Mouse (Mus musculus) intestine, postnatal 0 days (tissue): ENCODE measurements around the gene Ccl7. TPM values are rescaled to one million over a fixed set of nuclear protein-coding genes. Genes with fewer than 3 reads are reported as not detected.

Experiments
- ATAC-seq: fragments of 200-750 bp; cut with Nextera tagmentation; 2 replicates; pipeline ENCODE4 v1.8.0; 2017; ENCODE audit warnings: mild to moderate bottlenecking, moderate TSS enrichment, moderate library complexity
- H3K27ac ChIP-seq: fragments of 300-500 bp; sonication (generic); 2 replicates; pipeline ENCODE4 v1.5.1; 2014; ENCODE audit warnings: mild to moderate bottlenecking, low read depth, low read length, moderate library complexity
- H3K27me3 ChIP-seq: fragments of 300-500 bp; sonication (generic); replicated peaks from 2 replicates; pipeline ENCODE4 v1.6.1; 2014; ENCODE audit warnings: low read length, mixed read lengths; ENCODE audit not compliant: control insufficient read depth, insufficient read depth
- H3K36me3 ChIP-seq: fragments of 300-500 bp; sonication (generic); 2 replicates; pipeline ENCODE4 v1.6.1; 2014; ENCODE audit warnings: mild to moderate bottlenecking, moderate library complexity; ENCODE audit not compliant: control insufficient read depth, insufficient read depth
- H3K4me1 ChIP-seq: fragments of 300-500 bp; sonication (generic); replicated peaks from 2 replicates; pipeline ENCODE4 v1.6.1; 2014; ENCODE audit warnings: antibody characterized with exemption, low read length, mixed read lengths; ENCODE audit not compliant: control insufficient read depth, insufficient read depth
- H3K4me2 ChIP-seq: fragments of 300-500 bp; sonication (generic); replicated peaks from 2 replicates; pipeline ENCODE4 v1.6.1; 2014; ENCODE audit warnings: low read depth, mild to moderate bottlenecking, moderate library complexity
- H3K4me3 ChIP-seq: fragments of 300-500 bp; sonication (generic); 2 replicates; pipeline ENCODE4 v1.5.1; 2014; ENCODE audit warnings: low read depth, low read length
- H3K9ac ChIP-seq: fragments of 300-500 bp; sonication (generic); 2 replicates; pipeline ENCODE4 v1.6.1; 2014; ENCODE audit warnings: mild to moderate bottlenecking, low read depth, low read length
- H3K9me3 ChIP-seq: fragments of 300-500 bp; sonication (generic); 2 replicates; pipeline ENCODE4 v1.6.1; 2016; ENCODE audit warnings: mixed run types; ENCODE audit not compliant: control insufficient read depth
- CTCF ChIP-seq: sonication (generic); IDR thresholded peaks from 2 replicates; pipeline ENCODE4 v1.5.1; 2016; ENCODE audit warnings: low read depth, mild to moderate bottlenecking, control low read depth, antibody characterized with exemption, moderate library complexity
- WGBS: fragments of 180-500 bp; shearing (Covaris S2); extraction: QIAGEN DNeasy Blood & Tissue Kit; methylation state at CpG from one replicate; pipeline ENCODE4 v1.1.7; 2014; 5-methylcytosine and 5-hydroxymethylcytosine counted together
- polyA plus RNA-seq: library from polyadenylated mRNA; unstranded; fragments of >200 nt; fragmentation: Nextera tagmentation; extraction: Ambion mirVana; gene quantifications from 2 replicates; pipeline ENCODE4 v1.2.1, GENCODE M21; 2015

Gene Ccl7
- polyA plus RNA-seq, 1 experiment from 2014 or later: 2.6 TPM

DNA sequence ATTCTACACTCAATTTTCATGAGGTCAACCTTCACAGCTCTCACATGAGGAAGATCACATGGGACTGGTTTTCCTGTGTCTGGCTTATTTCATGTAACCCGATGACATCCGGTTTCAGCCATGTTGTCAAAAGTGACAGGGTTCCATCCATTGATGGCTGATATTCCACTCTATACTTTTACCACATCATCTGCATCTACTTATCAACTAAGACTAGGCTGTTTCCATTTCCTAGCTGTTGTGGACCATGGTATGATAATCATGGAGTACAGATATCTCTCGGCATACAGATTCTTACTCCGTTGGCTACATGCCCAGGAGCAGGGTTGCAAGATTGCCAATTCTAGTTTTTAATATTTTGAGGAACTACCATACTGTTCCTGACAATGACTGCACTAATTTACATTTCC is 3.8 kb upstream of the Ccl7 start:
- H3K4me3 ChIP-seq: no peak overlapping the region
- H3K9me3 ChIP-seq: no peaks in the 10 kb centered on the region
- no peak for ATAC-seq
- TF ChIP-seq CTCF: no peak
- no peaks in the 10 kb centered on the region for H3K36me3 ChIP-seq
- H3K4me2 ChIP-seq: no peak overlapping the region
- no peak overlapping the region for H3K27ac ChIP-seq
- WGBS: 80% methylated on average over 4 of the region's 4 CpGs
- no peaks in the 10 kb centered on the region for H3K4me1 ChIP-seq
- H3K9ac ChIP-seq: no peak overlapping the region
- no peaks in the 10 kb centered on the region for H3K27me3 ChIP-seq

DNA sequence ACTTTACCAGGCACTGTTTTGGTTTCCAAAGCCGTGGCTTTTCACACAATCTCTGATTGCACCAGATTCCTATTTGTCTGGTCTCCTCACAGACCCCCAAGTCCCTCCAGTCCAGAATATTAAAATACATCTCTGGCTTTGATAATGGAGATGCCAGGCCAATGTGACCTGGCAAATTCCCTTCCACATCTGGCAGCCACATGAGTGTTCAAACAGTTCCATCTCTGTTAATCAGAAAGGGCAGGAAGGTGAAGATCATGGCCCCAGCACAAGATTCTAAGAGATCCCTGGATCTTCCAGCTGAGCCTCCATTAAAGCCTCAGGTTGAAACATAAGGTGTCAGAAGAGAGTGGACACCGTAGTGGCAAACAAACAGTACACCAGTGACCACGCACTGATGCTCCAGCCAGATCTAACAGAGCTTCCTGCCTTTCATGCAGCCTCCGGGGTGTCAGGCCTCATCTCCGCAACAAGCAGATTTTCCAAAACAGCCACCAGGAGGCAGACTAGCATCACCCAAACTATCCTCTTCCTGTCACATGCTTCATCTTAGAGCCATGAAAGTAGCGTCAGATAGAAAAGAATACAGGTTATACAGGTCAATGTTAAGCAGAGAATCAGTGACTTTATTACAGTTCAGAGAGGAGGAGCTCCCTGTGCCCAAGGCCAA is 2.4 kb downstream of the Ccl7 start:
- no peak overlapping the region for H3K4me2 ChIP-seq
- no peaks in the 10 kb centered on the region for H3K9me3 ChIP-seq
- H3K27me3 ChIP-seq: no peaks in the 10 kb centered on the region
- 40% methylated on average over 6 of the region's 6 CpGs for WGBS
- H3K9ac ChIP-seq: no peak overlapping the region
- no peak for ATAC-seq
- H3K27ac ChIP-seq: no peak overlapping the region
- peak; percentile 78 for TF ChIP-seq CTCF
- no peak overlapping the region for H3K4me3 ChIP-seq
- no peaks in the 10 kb centered on the region for H3K4me1 ChIP-seq
- H3K36me3 ChIP-seq: no peaks in the 10 kb centered on the region

DNA sequence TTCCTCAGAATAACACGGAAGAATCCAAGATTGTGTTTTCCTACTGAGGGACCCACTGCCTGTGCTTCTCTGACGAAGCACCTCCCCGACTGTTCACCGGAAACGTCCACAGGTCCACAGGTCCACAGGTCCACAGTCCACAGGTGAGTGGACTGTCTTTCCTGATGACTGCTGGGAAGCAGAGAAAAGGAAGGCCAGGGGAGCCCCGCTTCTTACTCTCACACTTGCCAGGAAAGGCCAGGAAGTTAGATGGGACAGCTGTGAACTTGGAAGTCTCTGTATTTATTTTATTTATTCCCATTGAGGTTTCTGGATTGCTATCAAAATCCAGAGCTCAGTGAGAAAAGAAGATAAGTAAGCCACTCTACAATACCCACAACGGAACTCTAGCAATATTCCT is 8.3 kb downstream of the Ccl7 start:
- no peak overlapping the region for H3K4me2 ChIP-seq
- no peak overlapping the region for H3K9ac ChIP-seq
- no peaks in the 10 kb centered on the region for H3K4me1 ChIP-seq
- H3K27ac ChIP-seq: no peak overlapping the region
- H3K27me3 ChIP-seq: no peaks in the 10 kb centered on the region
- H3K36me3 ChIP-seq: no peaks in the 10 kb centered on the region
- 75% methylated on average over 7 of the region's 7 CpGs for WGBS
- no peak for ATAC-seq
- no peak for TF ChIP-seq CTCF
- H3K4me3 ChIP-seq: no peak overlapping the region
- H3K9me3 ChIP-seq: no peaks in the 10 kb centered on the region

DNA sequence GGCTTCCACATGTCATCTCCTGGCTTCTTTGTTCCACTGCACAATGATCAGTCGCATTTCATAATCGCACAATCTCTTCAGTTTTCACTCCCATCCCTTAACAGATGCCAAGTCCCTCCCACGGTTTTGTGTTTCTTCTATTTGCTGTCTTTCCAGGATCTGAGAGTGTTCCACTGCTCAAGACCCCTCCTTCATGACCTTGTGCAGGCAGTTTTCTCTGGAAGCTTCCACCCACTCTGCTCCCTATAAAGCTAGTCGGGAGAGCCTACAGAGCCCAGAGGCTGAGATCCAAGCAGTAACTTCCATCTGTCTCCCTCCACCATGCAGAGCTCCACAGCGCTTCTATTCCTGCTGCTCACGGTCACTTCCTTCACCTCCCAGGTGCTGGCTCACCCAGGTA is 12.1 kb downstream of the Ccl7 start, which contains the start of gene Ccl11:
Gene Ccl11, plus strand, starts transcription at position 178 of the 400 bp plus-strand sequence.
- Histone ChIP-seq H3K27ac (no peak within 1 kb of the TSS; the same call in 1 of the 2 replicates), H3K4me3 (peak within 1 kb of the TSS; percentile 29), H3K4me2 (peak within 1 kb of the TSS; percentile 45), H3K27me3 (no peaks in the 10 kb centered on the region), H3K36me3 (no peaks in the 10 kb centered on the region), H3K4me1 (no peaks in the 10 kb centered on the region), H3K9ac (0 out of 2 replicates have a peak within 1 kb of the TSS, but pooled peaks have one; percentile 1), H3K9me3 (no peaks in the 10 kb centered on the region)
- no peak for TF ChIP-seq CTCF
- WGBS: 61% methylated on average over 6 of the region's 6 CpGs
- no peak for ATAC-seq

DNA sequence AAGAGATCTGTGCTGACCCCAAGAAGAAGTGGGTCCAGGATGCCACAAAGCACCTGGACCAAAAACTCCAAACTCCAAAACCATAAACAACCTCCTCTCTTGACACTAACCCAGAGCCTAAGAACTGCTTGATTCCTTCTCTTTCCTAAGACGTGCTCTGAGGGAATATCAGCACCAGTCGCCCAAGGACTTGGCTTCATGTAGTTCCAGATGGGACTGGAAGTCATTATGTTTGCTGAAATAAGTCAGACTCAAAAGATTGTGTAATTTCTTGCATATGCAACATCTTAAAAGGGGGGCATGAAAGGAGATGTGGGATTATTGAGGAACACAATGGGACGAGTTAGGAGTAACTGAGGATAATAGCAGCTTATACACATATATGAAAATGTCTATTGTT is 16.7 kb downstream of the Ccl7 start:
- Histone ChIP-seq H3K27ac (no peak overlapping the region), H3K9ac (no peak overlapping the region), H3K9me3 (no peaks in the 10 kb centered on the region), H3K4me3 (no peak overlapping the region), H3K4me1 (no peaks in the 10 kb centered on the region), H3K4me2 (no peak overlapping the region), H3K27me3 (no peaks in the 10 kb centered on the region), H3K36me3 (no peaks in the 10 kb centered on the region)
- no peak for ATAC-seq
- no peak for TF ChIP-seq CTCF
- 77% methylated on average over 3 of the region's 3 CpGs for WGBS

DNA sequence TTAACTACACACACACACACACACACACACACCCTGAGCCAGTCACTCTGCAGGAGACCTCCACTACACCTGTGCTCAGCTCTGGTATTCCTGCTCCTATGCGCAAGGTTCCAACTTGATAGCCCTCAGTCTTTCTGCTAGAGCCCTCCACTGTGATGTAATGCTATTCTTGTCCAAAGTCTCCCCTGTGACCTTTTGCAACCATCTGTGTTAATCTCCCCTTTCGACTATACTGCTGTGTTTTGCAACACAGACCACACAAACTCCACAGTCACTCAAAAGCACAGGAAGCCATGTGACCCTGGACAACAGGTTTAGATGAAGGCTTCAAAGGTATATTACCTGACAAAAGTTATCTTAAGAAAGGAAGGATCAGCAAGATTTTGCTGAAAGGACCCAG is 17.9 kb downstream of the Ccl7 start:
- Histone ChIP-seq H3K9ac (no peak overlapping the region), H3K4me1 (no peaks in the 10 kb centered on the region), H3K9me3 (no peaks in the 10 kb centered on the region), H3K4me3 (no peak overlapping the region), H3K27ac (no peak overlapping the region), H3K36me3 (no peaks in the 10 kb centered on the region), H3K4me2 (no peak overlapping the region), H3K27me3 (no peaks in the 10 kb centered on the region)
- no peak for ATAC-seq
- WGBS: 80% methylated on average over 2 of the region's 2 CpGs
- TF ChIP-seq CTCF: no peak
